Mouse (Mus musculus): ENCODE data around the gene Ptprn2. TPM values are rescaled to one million over a fixed set of nuclear protein-coding genes. Genes with fewer than 3 reads are reported as not detected.

Gene Ptprn2
- polyA plus RNA-seq, 1 experiment from 2014 or later, result 0.30 TPM

- DNase-seq (no peak), ATAC-seq (ENCODE audit: insufficient read depth) (no peak)
- no peak for TF ChIP-seq CTCF (IDR thresholded peaks at IDR 0.05; ENCODE audit: low read depth)
- no peak overlapping the region for H3K4me2 ChIP-seq
- H3K36me3 ChIP-seq (ENCODE audit: insufficient read depth), result no peaks in the 10 kb centered on the region
- H3K9ac ChIP-seq, result no peak overlapping the region
- H3K9me3 ChIP-seq (ENCODE audit: low read depth, low read length), result no peaks in the 10 kb centered on the region
- H3K4me3 ChIP-seq (ENCODE audit: low read depth, low read length), result no peak overlapping the region
- no peaks in the 10 kb centered on the region for H3K27me3 ChIP-seq (ENCODE audit: insufficient read depth, low read length)
- H3K27ac ChIP-seq (ENCODE audit: low read depth), result no peak overlapping the region
- no peaks in the 10 kb centered on the region for H3K4me1 ChIP-seq (ENCODE audit: insufficient read depth)
- WGBS, result 58% methylated on average over 4 of the region's 4 CpGs
These were observed 292.9 kb downstream of the Ptprn2 start for GRCm38 (mm10) chr12:116778095-116779090.

- no peaks in the 10 kb centered on the region for H3K36me3 ChIP-seq (ENCODE audit: insufficient read depth)
- H3K27me3 ChIP-seq (ENCODE audit: insufficient read depth, low read length), result no peaks in the 10 kb centered on the region
- H3K9ac ChIP-seq, result no peak overlapping the region
- H3K4me1 ChIP-seq (ENCODE audit: insufficient read depth), result no peaks in the 10 kb centered on the region
- DNase-seq (no peak), ATAC-seq (ENCODE audit: insufficient read depth) (no peak)
- H3K9me3 ChIP-seq (ENCODE audit: low read depth, low read length), result no peaks in the 10 kb centered on the region
- no peak overlapping the region for H3K4me2 ChIP-seq
- no peak for TF ChIP-seq CTCF (IDR thresholded peaks at IDR 0.05; ENCODE audit: low read depth)
- WGBS, result 78% methylated on average over 1 of the region's 1 CpGs
- H3K27ac ChIP-seq (ENCODE audit: low read depth), result no peak overlapping the region
- H3K4me3 ChIP-seq (ENCODE audit: low read depth, low read length), result no peak overlapping the region
These were observed 294.9 kb downstream of the Ptprn2 start for GRCm38 (mm10) chr12:116780419-116780818.

GRCm38 (mm10) chr12:116785731-116786130, 300.2 kb downstream of the Ptprn2 start:
- no peak for DNase-seq
- no peak for ATAC-seq (ENCODE audit: insufficient read depth)
- no peak overlapping the region for H3K4me2 ChIP-seq
- no peak for TF ChIP-seq CTCF (IDR thresholded peaks at IDR 0.05; ENCODE audit: low read depth)
- no peaks in the 10 kb centered on the region for H3K9me3 ChIP-seq (ENCODE audit: low read depth, low read length)
- no peak overlapping the region for H3K4me3 ChIP-seq (ENCODE audit: low read depth, low read length)
- no peaks in the 10 kb centered on the region for H3K27me3 ChIP-seq (ENCODE audit: insufficient read depth, low read length)
- H3K9ac ChIP-seq, result no peak overlapping the region
- no peaks in the 10 kb centered on the region for H3K4me1 ChIP-seq (ENCODE audit: insufficient read depth)
- 89% methylated on average over 3 of the region's 3 CpGs for WGBS
- no peak overlapping the region for H3K27ac ChIP-seq (ENCODE audit: low read depth)
- no peaks in the 10 kb centered on the region for H3K36me3 ChIP-seq (ENCODE audit: insufficient read depth)

GRCm38 (mm10) chr12:116788346-116788745, 302.8 kb downstream of the Ptprn2 start:
- H3K4me2 ChIP-seq, result no peak overlapping the region
- DNase-seq (no peak), ATAC-seq (ENCODE audit: insufficient read depth) (no peak)
- no peaks in the 10 kb centered on the region for H3K27me3 ChIP-seq (ENCODE audit: insufficient read depth, low read length)
- TF ChIP-seq CTCF (IDR thresholded peaks at IDR 0.05; ENCODE audit: low read depth), result no peak
- H3K9me3 ChIP-seq (ENCODE audit: low read depth, low read length), result no peaks in the 10 kb centered on the region
- no peak overlapping the region for H3K9ac ChIP-seq
- H3K4me3 ChIP-seq (ENCODE audit: low read depth, low read length), result no peak overlapping the region
- H3K27ac ChIP-seq (ENCODE audit: low read depth), result no peak overlapping the region
- H3K4me1 ChIP-seq (ENCODE audit: insufficient read depth), result no peaks in the 10 kb centered on the region
- no peaks in the 10 kb centered on the region for H3K36me3 ChIP-seq (ENCODE audit: insufficient read depth)
- 50% methylated on average over 3 of the region's 3 CpGs for WGBS

- ATAC-seq (ENCODE audit: insufficient read depth), result no peak
- H3K9ac ChIP-seq, result no peak overlapping the region
- H3K4me1 ChIP-seq (ENCODE audit: insufficient read depth), result no peaks in the 10 kb centered on the region
- no peak overlapping the region for H3K27ac ChIP-seq (ENCODE audit: low read depth)
- H3K9me3 ChIP-seq (ENCODE audit: low read depth, low read length), result no peaks in the 10 kb centered on the region
- no peak for DNase-seq
- no peaks in the 10 kb centered on the region for H3K27me3 ChIP-seq (ENCODE audit: insufficient read depth, low read length)
- no peak overlapping the region for H3K4me2 ChIP-seq
- 83% methylated on average over 5 of the region's 5 CpGs for WGBS
- no peak overlapping the region for H3K4me3 ChIP-seq (ENCODE audit: low read depth, low read length)
- no peak for TF ChIP-seq CTCF (IDR thresholded peaks at IDR 0.05; ENCODE audit: low read depth)
- no peaks in the 10 kb centered on the region for H3K36me3 ChIP-seq (ENCODE audit: insufficient read depth)
These were observed 317.8 kb downstream of the Ptprn2 start for GRCm38 (mm10) chr12:116803331-116803730.

GRCm38 (mm10) chr12:116804712-116805111, 319.2 kb downstream of the Ptprn2 start:
- Histone ChIP-seq H3K4me1 (ENCODE audit: insufficient read depth) (no peaks in the 10 kb centered on the region), H3K27ac (ENCODE audit: low read depth) (no peak overlapping the region), H3K4me2 (no peak overlapping the region), H3K4me3 (ENCODE audit: low read depth, low read length) (no peak overlapping the region), H3K27me3 (ENCODE audit: insufficient read depth, low read length) (no peaks in the 10 kb centered on the region), H3K9ac (no peak overlapping the region), H3K36me3 (ENCODE audit: insufficient read depth) (no peaks in the 10 kb centered on the region), H3K9me3 (ENCODE audit: low read depth, low read length) (no peaks in the 10 kb centered on the region)
- ATAC-seq (ENCODE audit: insufficient read depth) (no peak), DNase-seq (no peak)
- TF ChIP-seq CTCF (IDR thresholded peaks at IDR 0.05; ENCODE audit: low read depth), result no peak
- 61% methylated on average over 2 of the region's 2 CpGs for WGBS

GRCm38 (mm10) chr12:116805129-116805809, 319.7 kb downstream of the Ptprn2 start:
- H3K4me1 ChIP-seq (ENCODE audit: insufficient read depth), result no peaks in the 10 kb centered on the region
- no peak overlapping the region for H3K4me3 ChIP-seq (ENCODE audit: low read depth, low read length)
- TF ChIP-seq CTCF (IDR thresholded peaks at IDR 0.05; ENCODE audit: low read depth), result no peak
- no peak overlapping the region for H3K4me2 ChIP-seq
- H3K36me3 ChIP-seq (ENCODE audit: insufficient read depth), result no peaks in the 10 kb centered on the region
- no peaks in the 10 kb centered on the region for H3K9me3 ChIP-seq (ENCODE audit: low read depth, low read length)
- H3K27ac ChIP-seq (ENCODE audit: low read depth), result no peak overlapping the region
- H3K27me3 ChIP-seq (ENCODE audit: insufficient read depth, low read length), result no peaks in the 10 kb centered on the region
- WGBS, result 37% methylated on average over 2 of the region's 2 CpGs
- ATAC-seq (ENCODE audit: insufficient read depth) (no peak), DNase-seq (no peak)
- no peak overlapping the region for H3K9ac ChIP-seq

Data from lung, embryonic 14.5 days (tissue).